Mouse (Mus musculus): ENCODE data around the gene Ndufs7. TPM values are rescaled to one million over a fixed set of nuclear protein-coding genes. Genes with fewer than 3 reads are reported as not detected.

The Ndufs7 gene
- total and polyA plus RNA-seq, 2 experiments from 2014 or later: 193 to 358 TPM

- Histone ChIP-seq H3K27me3 (ENCODE audit: insufficient read depth, low read length) (no peaks in the 10 kb centered on the region), H3K4me3 (ENCODE audit: low read depth, low read length) (no peak overlapping the region), H3K27ac (ENCODE audit: low read depth, low read length) (no peak overlapping the region), H3K36me3 (ENCODE audit: insufficient read depth, low read length) (peaks cover 44% of the 10 kb centered on the region), H3K4me1 (ENCODE audit: insufficient read depth, low read length) (no peaks in the 10 kb centered on the region), H3K9ac (replicated peaks; ENCODE audit: low read length, poor library complexity, severe bottlenecking) (no peak overlapping the region), H3K9me3 (ENCODE audit: low read length) (no peaks in the 10 kb centered on the region), H3K4me2 (ENCODE audit: low read depth, low read length, poor library complexity, severe bottlenecking) (no peak overlapping the region)
- ATAC-seq (ENCODE audit: low FRiP score): no peak
- TF ChIP-seq CTCF (IDR thresholded peaks at IDR 0.05): peak; percentile 50
- no peak for DNase-seq (ENCODE audit: low spot score)
- 66% methylated on average over 8 of the region's 8 CpGs for WGBS
Observed at GRCm38 (mm10) chr10:80288657-80289056, 39.7 kb downstream of the Ndufs7 start.

- H3K4me1 ChIP-seq (ENCODE audit: insufficient read depth, low read length): peaks cover 12% of the 10 kb centered on the region
- WGBS: under 1% methylated on average over 67 of the region's 72 CpGs
- ATAC-seq (ENCODE audit: low FRiP score): peak; percentile 82
Observed at GRCm38 (mm10) chr10:80292251-80293146, 43.6 kb downstream of the Ndufs7 start, which contains the start of gene Rps15. TSS of gene Rps15 (plus strand) at chr10:80292453.

GRCm38 (mm10) chr10:80293325-80293724, 44.4 kb downstream of the Ndufs7 start:
- Histone ChIP-seq H3K9me3 (ENCODE audit: low read length) (no peaks in the 10 kb centered on the region), H3K27me3 (ENCODE audit: insufficient read depth, low read length) (no peaks in the 10 kb centered on the region), H3K9ac (replicated peaks; ENCODE audit: low read length, poor library complexity, severe bottlenecking) (peak overlapping the region; percentile 79), H3K4me3 (ENCODE audit: low read depth, low read length) (peak overlapping the region; percentile 64), H3K27ac (ENCODE audit: low read depth, low read length) (peak overlapping the region; percentile 92), H3K4me1 (ENCODE audit: insufficient read depth, low read length) (peaks cover 16% of the 10 kb centered on the region), H3K36me3 (ENCODE audit: insufficient read depth, low read length) (peaks cover 16% of the 10 kb centered on the region), H3K4me2 (ENCODE audit: low read depth, low read length, poor library complexity, severe bottlenecking) (peak overlapping the region; percentile 79)
- 22% methylated on average over 14 of the region's 14 CpGs for WGBS
- DNase-seq (ENCODE audit: low spot score): no peak
- peak; percentile 22; the same call in 1 of the 2 replicates for TF ChIP-seq CTCF (IDR thresholded peaks at IDR 0.05)
- no peak for ATAC-seq (ENCODE audit: low FRiP score)

More at GRCm38 (mm10) chr10:80292251-80293146, 43.6 kb downstream of the Ndufs7 start, which contains the start of gene Rps15:
- peak; percentile 75 for TF ChIP-seq CTCF (IDR thresholded peaks at IDR 0.05)
- Histone ChIP-seq H3K4me2 (ENCODE audit: low read depth, low read length, poor library complexity, severe bottlenecking) (peak within 1 kb of the TSS; percentile 79), H3K27me3 (ENCODE audit: insufficient read depth, low read length) (no peaks in the 10 kb centered on the region), H3K27ac (ENCODE audit: low read depth, low read length) (peak within 1 kb of the TSS; percentile 92), H3K9ac (replicated peaks; ENCODE audit: low read length, poor library complexity, severe bottlenecking) (peak within 1 kb of the TSS; percentile 79), H3K9me3 (ENCODE audit: low read length) (no peaks in the 10 kb centered on the region), H3K4me3 (ENCODE audit: low read depth, low read length) (peak within 1 kb of the TSS; percentile 64), H3K36me3 (ENCODE audit: insufficient read depth, low read length) (peaks cover 21% of the 10 kb centered on the region)
- DNase-seq (ENCODE audit: low spot score): peak; percentile 98

GRCm38 (mm10) chr10:80294311-80294710, 45.4 kb downstream of the Ndufs7 start:
- no peak for TF ChIP-seq CTCF (IDR thresholded peaks at IDR 0.05)
- H3K27me3 ChIP-seq (ENCODE audit: insufficient read depth, low read length): no peaks in the 10 kb centered on the region
- no peak overlapping the region for H3K9ac ChIP-seq (replicated peaks; ENCODE audit: low read length, poor library complexity, severe bottlenecking)
- peaks cover 10% of the 10 kb centered on the region for H3K36me3 ChIP-seq (ENCODE audit: insufficient read depth, low read length)
- H3K27ac ChIP-seq (ENCODE audit: low read depth, low read length): peak overlapping the region; percentile 100
- H3K9me3 ChIP-seq (ENCODE audit: low read length): no peaks in the 10 kb centered on the region
- 64% methylated on average over 4 of the region's 4 CpGs for WGBS
- peaks cover 16% of the 10 kb centered on the region for H3K4me1 ChIP-seq (ENCODE audit: insufficient read depth, low read length)
- no peak overlapping the region for H3K4me2 ChIP-seq (ENCODE audit: low read depth, low read length, poor library complexity, severe bottlenecking)
- H3K4me3 ChIP-seq (ENCODE audit: low read depth, low read length): no peak overlapping the region
- ATAC-seq (ENCODE audit: low FRiP score) (no peak), DNase-seq (ENCODE audit: low spot score) (no peak)

GRCm38 (mm10) chr10:80294788-80295303, 45.9 kb downstream of the Ndufs7 start:
- Histone ChIP-seq H3K36me3 (ENCODE audit: insufficient read depth, low read length) (peaks cover 10% of the 10 kb centered on the region), H3K9ac (replicated peaks; ENCODE audit: low read length, poor library complexity, severe bottlenecking) (peak overlapping the region; percentile 78), H3K4me1 (ENCODE audit: insufficient read depth, low read length) (peaks cover 16% of the 10 kb centered on the region), H3K27ac (ENCODE audit: low read depth, low read length) (peak overlapping the region; percentile 100), H3K4me3 (ENCODE audit: low read depth, low read length) (no peak overlapping the region), H3K4me2 (ENCODE audit: low read depth, low read length, poor library complexity, severe bottlenecking) (0 out of 2 replicates have a peak overlapping the region, but pooled peaks have one; percentile 91), H3K27me3 (ENCODE audit: insufficient read depth, low read length) (no peaks in the 10 kb centered on the region), H3K9me3 (ENCODE audit: low read length) (no peaks in the 10 kb centered on the region)
- ATAC-seq (ENCODE audit: low FRiP score): no peak
- no peak for DNase-seq (ENCODE audit: low spot score)
- no peak for TF ChIP-seq CTCF (IDR thresholded peaks at IDR 0.05)
- WGBS: 49% methylated on average over 7 of the region's 7 CpGs
